Mouse (Mus musculus) hindbrain, embryonic 15.5 days (tissue): ENCODE data around the gene Rars. TPM values are rescaled to one million over a fixed set of nuclear protein-coding genes. Genes with fewer than 3 reads are reported as not detected.
A peak's percentile ranks its signal among the peaks of the same experiment; 100 is the strongest.

Experiments
- ATAC-seq: fragments of 200-750 bp; cut with Nextera tagmentation; 2 replicates; pipeline ENCODE4 v1.8.0; 2017; ENCODE audit warnings: low read depth, moderate number of reproducible peaks, moderate TSS enrichment; ENCODE audit not compliant: low FRiP score
- H3K27ac ChIP-seq: fragments of 300-500 bp; sonication (generic); replicated peaks from 2 replicates; pipeline ENCODE4 v1.5.1; 2015; ENCODE audit warnings: mild to moderate bottlenecking, inconsistent platforms
- H3K27me3 ChIP-seq: fragments of 300-500 bp; sonication (generic); 2 replicates; pipeline ENCODE4 v1.6.1; 2015; ENCODE audit warnings: control low read depth, inconsistent platforms
- H3K36me3 ChIP-seq: fragments of 300-500 bp; sonication (generic); 2 replicates; pipeline ENCODE4 v1.6.1; 2015; ENCODE audit warnings: control low read depth, inconsistent platforms
- H3K4me1 ChIP-seq: fragments of 300-500 bp; sonication (generic); replicated peaks from 2 replicates; pipeline ENCODE4 v1.6.1; 2015; ENCODE audit warnings: control low read depth, inconsistent platforms
- H3K4me2 ChIP-seq: fragments of 300-500 bp; sonication (generic); 2 replicates; pipeline ENCODE4 v1.6.1; 2015; ENCODE audit warnings: moderate library complexity, mild to moderate bottlenecking, inconsistent platforms
- H3K4me3 ChIP-seq: fragments of 300-500 bp; sonication (generic); 2 replicates; pipeline ENCODE4 v1.5.1; 2015; ENCODE audit warnings: mild to moderate bottlenecking, inconsistent platforms
- H3K9ac ChIP-seq: fragments of 300-500 bp; sonication (generic); 2 replicates; pipeline ENCODE4 v1.6.1; 2015; ENCODE audit warnings: inconsistent platforms
- H3K9me3 ChIP-seq: fragments of 300-500 bp; sonication (generic); 2 replicates; pipeline ENCODE4 v1.6.1; 2016; ENCODE audit warnings: control low read depth, inconsistent platforms
- WGBS: fragments of 180-500 bp; shearing (Covaris S2); methylation state at CpG from one replicate; pipeline ENCODE4 v1.1.7; 2015; 5-methylcytosine and 5-hydroxymethylcytosine counted together
- polyA plus RNA-seq: library from polyadenylated mRNA; unstranded; fragments of >200 nt; fragmentation: Nextera tagmentation; extraction: Ambion mirVana; gene quantifications from 2 replicates; pipeline ENCODE4 v1.2.1, GENCODE M21; 2015

The Rars gene
- polyA plus RNA-seq, 1 experiment from 2014 or later: 67.0 TPM

GRCm38 (mm10) chr11:35784537-35784936 lies 49.8 kb downstream of the Rars start:
- Histone ChIP-seq H3K4me3 (no peak overlapping the region), H3K4me1 (no peaks in the 10 kb centered on the region), H3K27me3 (no peaks in the 10 kb centered on the region), H3K4me2 (no peak overlapping the region), H3K36me3 (peaks cover 46% of the 10 kb centered on the region), H3K9ac (no peak overlapping the region), H3K27ac (no peak overlapping the region), H3K9me3 (no peaks in the 10 kb centered on the region)
- WGBS: 96% methylated on average over 4 of the region's 4 CpGs
- ATAC-seq: no peak

- Histone ChIP-seq H3K4me1 (no peaks in the 10 kb centered on the region), H3K36me3 (peaks cover 52% of the 10 kb centered on the region), H3K9me3 (no peaks in the 10 kb centered on the region), H3K9ac (no peak overlapping the region), H3K27me3 (no peaks in the 10 kb centered on the region), H3K27ac (no peak overlapping the region), H3K4me2 (no peak overlapping the region), H3K4me3 (no peak overlapping the region)
- no peak for ATAC-seq
- WGBS: 90% methylated on average over 3 of the region's 3 CpGs
Observed at GRCm38 (mm10) chr11:35784002-35784401, 50.3 kb downstream of the Rars start.

GRCm38 (mm10) chr11:35783038-35783437 lies 51.3 kb downstream of the Rars start:
- H3K27me3 ChIP-seq: no peaks in the 10 kb centered on the region
- H3K4me3 ChIP-seq: no peak overlapping the region
- no peaks in the 10 kb centered on the region for H3K9me3 ChIP-seq
- ATAC-seq: no peak
- peaks cover 61% of the 10 kb centered on the region for H3K36me3 ChIP-seq
- H3K4me1 ChIP-seq: no peaks in the 10 kb centered on the region
- no peak overlapping the region for H3K4me2 ChIP-seq
- no peak overlapping the region for H3K9ac ChIP-seq
- WGBS: 90% methylated on average over 5 of the region's 5 CpGs
- H3K27ac ChIP-seq: no peak overlapping the region

- no peak for ATAC-seq
- H3K36me3 ChIP-seq: peaks cover 66% of the 10 kb centered on the region
Observed at GRCm38 (mm10) chr11:35782444-35782843, 51.9 kb downstream of the Rars start.

GRCm38 (mm10) chr11:35780336-35780735 lies 54.0 kb downstream of the Rars start:
- Histone ChIP-seq H3K27me3 (no peaks in the 10 kb centered on the region), H3K4me2 (no peak overlapping the region), H3K27ac (no peak overlapping the region), H3K36me3 (peaks cover 69% of the 10 kb centered on the region), H3K9me3 (no peaks in the 10 kb centered on the region), H3K9ac (no peak overlapping the region), H3K4me1 (no peaks in the 10 kb centered on the region), H3K4me3 (no peak overlapping the region)
- ATAC-seq: no peak
- 83% methylated on average over 3 of the region's 3 CpGs for WGBS

More at GRCm38 (mm10) chr11:35782444-35782843, 51.9 kb downstream of the Rars start:
- WGBS: 96% methylated on average over 3 of the region's 3 CpGs
- H3K27me3 ChIP-seq: no peaks in the 10 kb centered on the region
- H3K9me3 ChIP-seq: no peaks in the 10 kb centered on the region
- no peaks in the 10 kb centered on the region for H3K4me1 ChIP-seq
- no peak overlapping the region for H3K4me2 ChIP-seq
- H3K4me3 ChIP-seq: no peak overlapping the region
- H3K9ac ChIP-seq: no peak overlapping the region
- H3K27ac ChIP-seq: no peak overlapping the region

- WGBS: 91% methylated on average over 3 of the region's 3 CpGs
- Histone ChIP-seq H3K9me3 (no peaks in the 10 kb centered on the region), H3K27me3 (no peaks in the 10 kb centered on the region), H3K4me3 (no peak overlapping the region), H3K9ac (no peak overlapping the region), H3K4me1 (peaks cover 16% of the 10 kb centered on the region), H3K27ac (no peak overlapping the region), H3K4me2 (no peak overlapping the region), H3K36me3 (peaks cover 30% of the 10 kb centered on the region)
- ATAC-seq: no peak; the same call in 1 of the 2 replicates
Observed at GRCm38 (mm10) chr11:35776452-35776851, 57.9 kb downstream of the Rars start.

- WGBS: 94% methylated on average over 3 of the region's 3 CpGs
- H3K4me1 ChIP-seq: peaks cover 25% of the 10 kb centered on the region
- H3K4me2 ChIP-seq: no peak overlapping the region
- H3K27ac ChIP-seq: no peak overlapping the region
- H3K4me3 ChIP-seq: no peak overlapping the region
- no peaks in the 10 kb centered on the region for H3K9me3 ChIP-seq
- H3K27me3 ChIP-seq: no peaks in the 10 kb centered on the region
- no peak for ATAC-seq
- peaks cover 30% of the 10 kb centered on the region for H3K36me3 ChIP-seq
- H3K9ac ChIP-seq: no peak overlapping the region
Observed at GRCm38 (mm10) chr11:35775606-35776005, 58.7 kb downstream of the Rars start.

- Histone ChIP-seq H3K4me3 (peak overlapping the region; percentile 81), H3K4me2 (peak overlapping the region; percentile 62), H3K9ac (peak overlapping the region; percentile 98), H3K27me3 (no peaks in the 10 kb centered on the region), H3K27ac (no peak overlapping the region), H3K36me3 (no peaks in the 10 kb centered on the region), H3K4me1 (peaks cover 27% of the 10 kb centered on the region), H3K9me3 (no peaks in the 10 kb centered on the region)
- WGBS: 69% methylated on average over 9 of the region's 9 CpGs
- ATAC-seq: no peak
Observed at GRCm38 (mm10) chr11:35770741-35771504, 63.4 kb downstream of the Rars start.

- no peaks in the 10 kb centered on the region for H3K36me3 ChIP-seq
- no peaks in the 10 kb centered on the region for H3K9me3 ChIP-seq
- ATAC-seq: peak; percentile 86
- WGBS: under 1% methylated on average over 31 of the region's 41 CpGs
- H3K27me3 ChIP-seq: no peaks in the 10 kb centered on the region
- H3K4me3 ChIP-seq: peak overlapping the region; percentile 81
- peak overlapping the region; percentile 98 for H3K9ac ChIP-seq
- H3K27ac ChIP-seq: peak overlapping the region; percentile 95
- peak overlapping the region; percentile 62 for H3K4me2 ChIP-seq
- peaks cover 24% of the 10 kb centered on the region for H3K4me1 ChIP-seq
Observed at GRCm38 (mm10) chr11:35769746-35770437, 64.4 kb downstream of the Rars start.

- H3K4me1 ChIP-seq: peaks cover 24% of the 10 kb centered on the region
- peak within 1 kb of the TSS; percentile 95 for H3K27ac ChIP-seq
- no peaks in the 10 kb centered on the region for H3K27me3 ChIP-seq
- ATAC-seq: peak; percentile 99
- H3K4me3 ChIP-seq: peak within 1 kb of the TSS; percentile 81
- peak within 1 kb of the TSS; percentile 62 for H3K4me2 ChIP-seq
- H3K36me3 ChIP-seq: no peaks in the 10 kb centered on the region
- H3K9ac ChIP-seq: peak within 1 kb of the TSS; percentile 98
- no peaks in the 10 kb centered on the region for H3K9me3 ChIP-seq
- WGBS: 0% methylated on average over 22 of the region's 50 CpGs
Observed at GRCm38 (mm10) chr11:35769188-35769745, 65.0 kb downstream of the Rars start, which contains the start of gene Pank3. Gene Pank3, plus strand, starts transcription at chr11:35769484.

GRCm38 (mm10) chr11:35766845-35767244 lies 67.5 kb downstream of the Rars start:
- Histone ChIP-seq H3K4me3 (no peak overlapping the region), H3K9ac (no peak overlapping the region), H3K4me1 (peaks cover 15% of the 10 kb centered on the region), H3K9me3 (no peaks in the 10 kb centered on the region), H3K36me3 (no peaks in the 10 kb centered on the region), H3K27ac (no peak overlapping the region), H3K4me2 (no peak overlapping the region), H3K27me3 (no peaks in the 10 kb centered on the region)
- 89% methylated on average over 5 of the region's 5 CpGs for WGBS
- no peak for ATAC-seq

- Histone ChIP-seq H3K9ac (no peak overlapping the region), H3K27ac (no peak overlapping the region), H3K36me3 (no peaks in the 10 kb centered on the region), H3K9me3 (no peaks in the 10 kb centered on the region), H3K27me3 (no peaks in the 10 kb centered on the region), H3K4me3 (no peak overlapping the region), H3K4me2 (no peak overlapping the region), H3K4me1 (no peaks in the 10 kb centered on the region)
- WGBS: 90% methylated on average over 4 of the region's 4 CpGs
- no peak for ATAC-seq
Observed at GRCm38 (mm10) chr11:35760627-35761003, 73.7 kb downstream of the Rars start.
